Mouse (Mus musculus) kidney, postnatal 0 days (tissue): ENCODE measurements around the gene Ppfibp1. TPM values are rescaled to one million over a fixed set of nuclear protein-coding genes. Genes with fewer than 3 reads are reported as not detected.

Experiments used
- ATAC-seq: fragments of 200-750 bp; cut with Nextera tagmentation; replicated peaks from 2 replicates; pipeline ENCODE4 v1.8.0; 2017; ENCODE audit warnings: low read depth, moderate number of reproducible peaks, moderate TSS enrichment, moderate library complexity; ENCODE audit not compliant: low FRiP score
- DNase-seq: peaks from one replicate; pipeline ENCODE4 v3.0.0-alpha.2; 2016; ENCODE audit warnings: low spot score
- H3K27ac ChIP-seq: fragments of 300-500 bp; sonication (generic); 2 replicates; pipeline ENCODE4 v1.5.1; 2014; ENCODE audit warnings: mild to moderate bottlenecking
- H3K27me3 ChIP-seq: fragments of 300-500 bp; sonication (generic); 2 replicates; pipeline ENCODE4 v1.6.1; 2014; ENCODE audit warnings: low read length, mixed read lengths; ENCODE audit not compliant: insufficient read depth
- H3K36me3 ChIP-seq: fragments of 300-500 bp; sonication (generic); 2 replicates; pipeline ENCODE4 v1.6.1; 2014; ENCODE audit warnings: low read length, mixed read lengths; ENCODE audit not compliant: insufficient read depth
- H3K4me1 ChIP-seq: fragments of 300-500 bp; sonication (generic); replicated peaks from 2 replicates; pipeline ENCODE4 v1.6.1; 2014; ENCODE audit warnings: antibody characterized with exemption, low read length, mixed read lengths; ENCODE audit not compliant: insufficient read depth
- H3K4me2 ChIP-seq: fragments of 300-500 bp; sonication (generic); 2 replicates; pipeline ENCODE4 v1.6.1; 2014; ENCODE audit warnings: mild to moderate bottlenecking, low read length, moderate library complexity, mixed read lengths
- H3K4me3 ChIP-seq: fragments of 300-500 bp; sonication (generic); replicated peaks from 2 replicates; pipeline ENCODE4 v1.5.1; 2014; ENCODE audit warnings: low read depth, low read length
- H3K9ac ChIP-seq: fragments of 300-500 bp; sonication (generic); 2 replicates; pipeline ENCODE4 v1.6.1; 2014; ENCODE audit warnings: low read depth, low read length
- H3K9me3 ChIP-seq: fragments of 300-500 bp; sonication (generic); replicated peaks from 2 replicates; pipeline ENCODE4 v1.6.1; 2016; ENCODE audit warnings: low read length, inconsistent platforms, mixed read lengths
- CTCF ChIP-seq: IDR thresholded peaks from 2 replicates; pipeline ENCODE4 v1.5.1; 2016; ENCODE audit warnings: antibody characterized with exemption, low read depth, mild to moderate bottlenecking, moderate library complexity
- WGBS: fragments of 180-500 bp; shearing (Covaris S2); extraction: QIAGEN DNeasy Blood & Tissue Kit; methylation state at CpG from one replicate; pipeline ENCODE4 v1.1.7; 2014; 5-methylcytosine and 5-hydroxymethylcytosine counted together
- polyA plus RNA-seq: library from polyadenylated mRNA; unstranded; fragments of >200 nt; fragmentation: Nextera tagmentation; extraction: Ambion mirVana; gene quantifications from 2 replicates; pipeline ENCODE4 v1.2.1, GENCODE M21; 2015

Gene Ppfibp1
- polyA plus RNA-seq, 1 experiment from 2014 or later: 55.9 TPM

- Histone ChIP-seq H3K4me2 (no peak overlapping the region), H3K27ac (no peak overlapping the region), H3K4me3 (no peak overlapping the region), H3K9ac (no peak overlapping the region), H3K4me1 (peaks cover 31% of the 10 kb centered on the region), H3K9me3 (no peaks in the 10 kb centered on the region), H3K36me3 (no peaks in the 10 kb centered on the region), H3K27me3 (no peaks in the 10 kb centered on the region)
- ATAC-seq (no peak), DNase-seq (no peak)
- TF ChIP-seq CTCF: no peak
- 20% methylated on average over 1 of the region's 1 CpGs for WGBS
Measured at GRCm38 (mm10) chr6:146950454-146950832, 62.2 kb downstream of the Ppfibp1 start.

DNA sequence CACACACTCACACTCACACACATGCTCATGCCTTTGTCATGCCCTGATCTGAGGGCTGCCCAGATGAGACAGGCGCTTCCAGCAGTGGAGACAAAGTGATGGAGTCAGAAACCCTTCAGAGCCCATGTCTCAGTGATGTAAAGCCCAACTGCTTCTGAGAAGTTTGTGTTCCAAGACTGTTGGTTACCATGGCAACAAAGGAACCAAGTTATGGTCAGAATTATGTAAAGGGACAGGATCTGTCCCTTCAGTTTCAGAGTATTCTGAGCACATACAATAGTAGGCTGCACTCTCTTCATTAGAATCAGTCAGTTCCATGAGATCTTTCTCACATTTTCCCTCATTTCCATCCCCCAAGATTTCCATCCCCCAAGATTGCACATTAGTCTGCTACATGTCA, 66.0 kb downstream of the Ppfibp1 start, which contains the start of gene 1700034J05Rik:
TSS of gene 1700034J05Rik (minus strand) at position 165 of the 400 bp plus-strand sequence.
- no peak within 1 kb of the TSS for H3K9ac ChIP-seq
- ATAC-seq: no peak
- H3K27ac ChIP-seq: no peak within 1 kb of the TSS
- no peak within 1 kb of the TSS for H3K4me2 ChIP-seq
- H3K36me3 ChIP-seq: no peaks in the 10 kb centered on the region
- 100% methylated on average over 1 of the region's 1 CpGs for WGBS
- 0 out of 2 replicates have a peak, but pooled peaks cover 5% of the 10 kb centered on the region for H3K4me1 ChIP-seq
- TF ChIP-seq CTCF: no peak
- no peak within 1 kb of the TSS for H3K4me3 ChIP-seq
- no peaks in the 10 kb centered on the region for H3K27me3 ChIP-seq
- H3K9me3 ChIP-seq: no peaks in the 10 kb centered on the region
- DNase-seq: no peak

DNA sequence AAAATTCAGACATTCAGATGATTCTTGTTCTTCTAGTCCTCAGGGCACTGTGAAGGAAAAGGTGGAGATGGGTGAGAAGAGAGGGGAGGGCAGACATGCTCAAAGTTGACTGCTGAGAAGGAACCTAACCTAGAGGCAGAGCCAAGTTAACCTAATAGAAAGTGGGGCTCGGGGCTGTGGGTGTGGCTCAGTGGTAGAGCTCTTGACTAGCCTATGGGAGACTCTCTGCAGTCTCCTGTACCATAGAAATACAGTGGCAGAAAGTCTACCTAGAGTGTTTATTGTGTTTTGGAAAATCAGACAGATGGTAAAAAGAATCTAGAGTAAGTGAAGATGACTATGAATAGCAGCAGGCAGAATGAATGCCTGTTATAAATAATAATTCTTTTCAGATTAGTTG, 67.2 kb downstream of the Ppfibp1 start:
- no peak for ATAC-seq
- no peak overlapping the region for H3K4me3 ChIP-seq
- peaks cover 10% of the 10 kb centered on the region; the same call in 1 of the 2 replicates for H3K4me1 ChIP-seq
- no peak overlapping the region for H3K9ac ChIP-seq
- no peaks in the 10 kb centered on the region for H3K9me3 ChIP-seq
- no peaks in the 10 kb centered on the region for H3K27me3 ChIP-seq
- no peak for TF ChIP-seq CTCF
- H3K4me2 ChIP-seq: no peak overlapping the region
- 59% methylated on average over 1 of the region's 1 CpGs for WGBS
- no peak overlapping the region for H3K27ac ChIP-seq
- no peak for DNase-seq
- H3K36me3 ChIP-seq: no peaks in the 10 kb centered on the region

DNA sequence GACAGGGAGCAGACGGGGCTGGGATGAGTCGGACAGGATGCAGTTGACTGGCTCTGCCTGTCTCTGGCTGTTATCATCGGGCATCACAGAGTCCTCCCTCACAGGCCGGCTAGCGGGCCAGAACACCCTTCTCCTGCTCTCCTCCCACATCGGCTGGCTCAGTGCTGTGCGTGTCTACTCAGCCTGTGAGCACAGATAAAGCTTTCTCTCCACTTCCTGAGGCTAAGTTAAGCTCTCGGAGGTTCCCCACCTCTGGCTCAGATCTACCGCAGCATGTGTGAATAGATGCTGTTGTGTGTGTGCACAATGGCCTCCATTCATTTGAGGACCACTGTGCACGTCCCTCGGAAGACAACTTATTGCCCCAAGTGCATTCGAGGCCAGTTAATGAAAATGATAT, 67.6 kb downstream of the Ppfibp1 start:
- Histone ChIP-seq H3K9me3 (no peaks in the 10 kb centered on the region), H3K36me3 (no peaks in the 10 kb centered on the region), H3K4me1 (peaks cover 12% of the 10 kb centered on the region; the same call in 1 of the 2 replicates), H3K4me2 (no peak overlapping the region), H3K27ac (no peak overlapping the region), H3K4me3 (no peak overlapping the region), H3K9ac (no peak overlapping the region), H3K27me3 (no peaks in the 10 kb centered on the region)
- no peak for TF ChIP-seq CTCF
- no peak for ATAC-seq
- peak; percentile 43 for DNase-seq
- WGBS: 34% methylated on average over 12 of the region's 12 CpGs

GRCm38 (mm10) chr6:146956961-146957360, 68.7 kb downstream of the Ppfibp1 start:
- Histone ChIP-seq H3K9me3 (no peaks in the 10 kb centered on the region), H3K27ac (no peak overlapping the region), H3K4me3 (no peak overlapping the region), H3K27me3 (no peaks in the 10 kb centered on the region), H3K4me1 (peaks cover 12% of the 10 kb centered on the region; the same call in 1 of the 2 replicates), H3K4me2 (no peak overlapping the region), H3K36me3 (no peaks in the 10 kb centered on the region), H3K9ac (no peak overlapping the region)
- 85% methylated on average over 1 of the region's 1 CpGs for WGBS
- ATAC-seq (no peak), DNase-seq (no peak)
- TF ChIP-seq CTCF: no peak

DNA sequence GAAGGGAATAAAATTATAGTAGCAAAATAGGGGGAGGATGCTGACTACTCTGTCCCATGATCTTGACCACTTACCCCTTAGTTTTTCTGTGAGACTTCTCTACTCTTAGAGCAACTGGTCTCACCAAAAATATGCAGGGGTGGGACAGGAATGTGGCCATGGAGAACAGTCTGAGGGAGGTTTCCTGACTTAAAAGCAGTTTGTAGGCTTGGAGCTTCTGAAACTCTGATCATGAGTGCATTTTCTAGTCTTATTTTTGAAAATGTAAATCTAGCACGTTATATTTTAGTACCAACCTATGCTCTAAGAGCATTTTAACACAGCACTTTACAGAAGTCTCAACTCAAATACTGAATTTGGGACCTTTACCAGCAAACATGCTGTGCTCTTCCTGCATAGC, 70.4 kb downstream of the Ppfibp1 start:
- no peak for DNase-seq
- Histone ChIP-seq H3K9ac (no peak overlapping the region), H3K27me3 (no peaks in the 10 kb centered on the region), H3K9me3 (no peaks in the 10 kb centered on the region), H3K4me2 (no peak overlapping the region), H3K4me1 (peaks cover 12% of the 10 kb centered on the region; the same call in 1 of the 2 replicates), H3K27ac (no peak overlapping the region), H3K4me3 (no peak overlapping the region), H3K36me3 (no peaks in the 10 kb centered on the region)
- WGBS: 79% methylated on average over 1 of the region's 1 CpGs
- no peak for TF ChIP-seq CTCF
- no peak for ATAC-seq
